Mouse (Mus musculus): ENCODE data around the gene Krt82.

- TF ChIP-seq POLR2A (IDR thresholded peaks at IDR 0.05; ENCODE audit: borderline replicate concordance, extremely low read depth, low read depth, low read length) = no peak
- no peak for TF ChIP-seq CTCF (IDR thresholded peaks at IDR 0.05; ENCODE audit: insufficient read depth, low read length)
Measured at GRCm38 (mm10) chr15:101553169-101553568, 2.7 kb upstream of the Krt82 start.
